Mouse (Mus musculus) left cerebral cortex, adult 18-20 months (tissue): Measurements from ENCODE around the gene Ascc1. TPM values are rescaled to one million over a fixed set of nuclear protein-coding genes. Genes with fewer than 3 reads are reported as not detected.
A peak's percentile ranks its signal among the peaks of the same experiment; 100 is the strongest.

Source experiments
- DNase-seq, 2 experiments: peaks; one replicate each; pipeline ENCODE4 v3.0.0; 2021 to 2022; ENCODE audit warnings: low spot score in 2 of 2, mixed read lengths in 1 of 2
- total RNA-seq, 2 experiments: library from RNA; stranded (reverse); gene quantifications; 2 replicates each; pipeline ENCODE4 v1.2.3; 2021

The Ascc1 gene
- total RNA-seq, 2 experiments from 2014 or later: 14.1 to 14.8 TPM

DNA sequence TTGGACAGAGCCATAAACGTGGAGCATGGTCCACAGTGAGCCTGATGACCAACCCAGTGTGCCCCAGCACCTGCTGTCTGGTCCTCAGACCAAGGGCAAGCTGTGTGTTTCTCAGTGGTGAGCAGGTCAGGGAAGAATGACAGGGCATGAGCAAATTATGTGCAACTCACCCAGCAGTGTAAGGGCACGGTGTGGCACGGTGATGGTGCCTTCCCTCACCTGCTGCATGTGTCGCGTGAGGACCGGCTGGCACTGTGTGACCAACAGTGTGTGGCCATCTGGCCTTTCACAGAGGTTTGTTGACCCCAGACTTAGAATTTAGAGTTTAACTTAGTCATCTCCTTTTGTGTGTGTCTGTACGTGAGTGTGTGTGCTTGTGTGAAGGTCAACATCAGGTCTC lies 74.6 kb downstream of the Ascc1 start:
- no peak for DNase-seq

DNA sequence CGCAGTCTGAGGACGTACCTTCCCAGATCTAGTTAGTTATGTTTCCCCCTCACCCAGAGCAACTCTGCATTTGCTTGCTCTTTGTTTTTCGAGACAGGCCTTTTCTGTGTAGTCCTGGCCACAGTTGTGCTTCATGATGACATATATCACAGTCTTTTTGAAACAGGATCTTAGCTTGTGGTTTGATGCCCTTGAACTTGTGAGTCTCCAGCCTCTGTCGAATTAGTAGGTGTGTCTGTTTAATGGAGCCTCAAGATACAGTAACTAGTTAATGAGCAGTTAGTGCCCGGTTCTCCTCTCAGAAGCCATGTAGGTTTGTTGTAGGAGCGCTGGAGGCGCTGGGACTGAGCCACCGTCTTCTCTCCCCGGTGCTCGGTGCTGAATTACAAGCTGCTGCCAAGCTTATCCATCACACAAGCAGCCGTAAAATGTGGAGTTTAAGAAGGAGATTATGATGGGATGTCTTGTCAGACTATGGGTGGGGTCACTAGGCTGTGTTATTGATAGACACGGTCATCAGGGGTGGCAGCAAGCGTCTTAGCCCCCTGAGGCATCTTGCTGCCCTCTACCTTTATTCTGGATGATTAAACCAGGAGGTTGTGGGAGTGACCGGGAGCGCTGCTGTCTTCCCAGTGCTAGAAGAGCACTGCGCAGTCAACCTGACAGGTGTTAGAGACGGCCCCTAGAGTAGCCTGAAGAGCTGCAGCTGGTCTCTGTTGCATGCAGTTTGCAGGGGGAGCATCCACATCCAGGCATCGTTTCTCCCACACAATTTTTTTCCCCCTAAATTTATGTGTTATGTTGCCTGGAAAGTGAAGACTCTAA lies 75.3 kb downstream of the Ascc1 start:
- no peak for DNase-seq

DNA sequence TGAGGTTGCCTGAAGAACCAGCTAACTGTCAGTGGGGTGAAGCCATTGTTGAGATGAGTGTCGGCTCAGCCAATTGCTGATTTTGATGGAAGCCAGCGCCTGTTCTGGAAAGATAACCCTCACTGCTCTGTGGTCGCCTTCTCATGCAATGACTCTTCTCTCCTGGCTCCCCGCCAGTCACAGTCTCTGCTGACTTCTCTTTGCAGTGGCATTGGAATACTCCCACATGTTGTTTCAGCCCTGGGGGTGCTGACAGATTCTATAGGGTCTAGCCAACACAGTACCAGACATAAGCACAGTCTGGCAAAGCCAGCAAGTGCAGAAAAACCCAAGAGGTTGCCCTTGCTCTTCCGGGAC lies 75.9 kb downstream of the Ascc1 start:
- DNase-seq: peak; percentile 25 to 58

DNA sequence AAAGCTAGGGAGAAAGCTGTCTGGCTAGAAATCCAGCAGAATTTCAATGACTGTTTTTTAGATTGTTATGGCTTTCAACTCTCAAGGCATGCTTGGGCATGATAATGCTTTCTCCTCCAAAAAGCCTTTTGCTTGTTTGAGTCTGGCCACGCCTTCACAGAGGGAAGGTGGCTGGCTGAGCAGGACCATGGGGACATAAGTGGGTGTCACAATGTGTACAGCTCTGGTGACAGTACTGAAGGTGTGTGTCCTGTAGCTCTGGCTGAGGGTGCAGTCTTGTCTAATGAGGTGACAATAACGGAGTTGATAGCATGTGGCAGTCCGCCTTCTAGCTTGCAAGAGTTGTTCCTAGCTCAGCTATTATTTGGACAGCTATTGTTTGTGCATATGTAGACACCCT lies 77.6 kb downstream of the Ascc1 start:
- DNase-seq: no peak

DNA sequence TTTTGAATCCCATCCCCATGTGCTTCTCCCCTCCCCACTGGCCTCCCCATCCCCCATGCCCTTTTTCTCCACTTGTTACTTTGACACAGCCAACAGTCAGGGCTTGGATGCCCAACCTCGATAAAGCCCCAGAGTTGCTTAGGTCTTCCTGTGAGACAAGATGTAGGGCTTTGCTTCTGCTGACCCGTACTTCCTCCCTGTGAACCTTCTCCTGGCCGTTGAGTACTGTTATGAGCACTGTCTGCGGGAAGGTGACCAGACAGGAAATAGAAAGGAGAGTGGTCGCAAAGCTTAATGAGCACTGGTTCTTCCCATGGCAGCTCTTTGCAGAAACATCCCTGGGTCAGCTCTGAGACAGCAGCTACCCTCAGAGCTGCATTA lies 78.0 kb downstream of the Ascc1 start:
- DNase-seq: no peak

DNA sequence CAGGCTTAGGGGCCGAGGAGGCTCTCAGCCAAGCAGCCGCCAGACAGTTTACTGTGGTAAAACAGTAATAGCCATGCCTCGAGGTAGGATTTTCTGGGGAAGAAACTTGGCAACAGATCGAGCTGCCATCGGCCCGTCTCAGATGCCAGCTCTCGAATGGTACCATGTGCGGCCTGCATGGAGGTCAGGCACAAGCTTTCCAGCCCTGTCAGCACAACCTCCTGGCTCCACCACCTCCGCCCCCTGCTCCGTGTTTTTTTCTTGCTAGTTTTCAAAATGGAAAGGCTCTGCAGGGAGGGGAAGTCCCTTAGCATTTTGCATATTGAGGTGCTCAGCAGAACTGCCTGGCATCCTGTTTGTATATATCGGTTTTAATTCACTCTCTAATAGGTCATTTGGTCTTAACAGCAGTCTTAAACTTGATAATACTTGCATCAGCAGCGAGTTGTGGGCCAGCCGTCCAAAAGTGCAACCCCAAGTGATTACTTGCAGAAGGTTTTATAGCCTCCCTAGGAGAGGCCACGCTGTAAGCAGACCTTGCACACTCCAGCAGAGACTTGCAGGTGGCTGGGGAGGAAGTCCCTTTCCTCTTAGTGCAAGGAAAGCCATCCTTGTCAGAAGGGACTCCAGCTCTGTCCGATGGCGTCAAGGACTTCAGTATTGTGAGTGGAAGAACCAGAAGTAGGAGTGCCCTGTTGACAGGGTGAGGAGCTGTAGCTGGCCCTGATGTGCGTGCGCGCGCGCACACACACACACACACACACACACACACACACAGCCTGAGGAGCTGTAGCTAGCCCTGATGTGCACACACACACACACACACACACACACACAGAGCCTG lies 78.6 kb downstream of the Ascc1 start:
- no peak for DNase-seq

DNA sequence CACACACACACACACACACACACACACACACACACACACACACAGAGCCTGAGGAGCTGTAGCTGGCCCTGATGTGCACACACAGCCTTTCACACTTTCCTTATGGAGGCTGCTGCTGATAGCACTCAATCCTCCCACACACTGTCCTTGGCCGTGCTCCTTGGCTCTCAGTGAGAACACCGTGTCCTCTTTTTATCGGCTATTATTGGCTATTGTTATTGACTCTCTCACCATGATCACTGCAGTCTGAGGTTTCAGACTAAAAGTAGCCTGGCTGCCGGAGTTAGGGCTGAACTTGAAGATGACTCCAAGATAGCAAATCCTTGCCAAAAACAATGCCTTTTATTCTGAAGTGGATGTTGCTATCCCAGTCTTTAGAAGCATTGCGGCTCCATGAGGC lies 79.3 kb downstream of the Ascc1 start:
- DNase-seq: peak; percentile 19 to 42

DNA sequence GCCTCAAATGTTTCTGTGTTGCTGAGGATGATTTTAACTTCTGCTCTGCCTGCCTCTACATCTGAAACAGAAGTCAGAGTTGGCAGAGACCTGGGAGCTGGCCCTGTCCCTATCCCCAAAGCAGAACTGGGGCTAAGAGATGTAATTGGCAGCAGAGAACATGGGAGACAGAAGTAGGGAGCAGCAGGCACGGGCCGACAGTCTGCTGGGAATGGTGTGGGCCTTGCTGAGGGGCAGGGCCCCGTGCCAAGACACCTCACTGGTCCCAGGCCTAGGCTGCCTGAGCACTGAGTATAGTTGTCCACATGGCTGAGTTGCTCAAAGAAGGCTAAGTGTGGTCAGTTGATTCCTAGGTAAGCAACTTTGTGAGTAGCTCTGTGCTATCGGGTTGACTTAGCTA lies 81.5 kb downstream of the Ascc1 start:
- no peak for DNase-seq

DNA sequence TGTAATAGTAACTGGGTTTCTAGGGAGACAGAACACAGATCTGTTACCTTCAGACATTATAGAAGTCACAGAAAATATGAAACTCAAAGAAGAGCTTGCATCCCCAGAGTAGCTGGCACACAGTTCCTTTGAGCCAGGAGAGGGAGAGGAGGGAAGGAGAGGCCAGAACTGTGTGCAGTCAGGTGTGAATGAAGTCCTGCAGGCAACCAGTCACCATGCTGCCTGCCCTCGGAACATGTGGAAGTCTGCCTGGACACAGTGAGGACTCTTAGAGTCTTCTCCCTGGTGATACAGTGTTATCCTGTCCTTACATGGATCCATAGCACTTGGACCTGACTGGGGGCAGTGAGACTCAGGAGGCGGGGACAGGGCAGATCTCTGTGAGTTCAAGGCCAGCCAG lies 89.7 kb downstream of the Ascc1 start:
- no peak for DNase-seq

DNA sequence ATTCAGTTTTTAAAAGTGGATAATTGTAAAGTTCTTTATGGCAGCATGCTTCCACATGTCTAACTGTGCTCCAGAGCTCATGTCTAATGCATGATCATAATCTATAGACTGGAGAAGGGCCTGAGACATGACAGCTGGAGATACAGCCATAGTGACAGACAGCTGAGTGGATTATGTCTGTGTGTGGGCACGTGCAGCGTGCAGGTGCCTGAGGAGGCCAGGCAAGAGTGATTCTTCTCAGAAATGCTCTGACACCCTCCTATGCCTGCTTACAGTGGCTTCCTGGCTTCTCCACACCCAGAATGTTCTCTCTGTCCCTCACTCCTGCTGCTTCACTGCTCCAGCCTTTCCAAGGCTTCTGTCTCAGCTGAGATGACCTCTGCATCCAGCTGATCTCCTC lies 91.1 kb downstream of the Ascc1 start:
- DNase-seq: no peak

DNA sequence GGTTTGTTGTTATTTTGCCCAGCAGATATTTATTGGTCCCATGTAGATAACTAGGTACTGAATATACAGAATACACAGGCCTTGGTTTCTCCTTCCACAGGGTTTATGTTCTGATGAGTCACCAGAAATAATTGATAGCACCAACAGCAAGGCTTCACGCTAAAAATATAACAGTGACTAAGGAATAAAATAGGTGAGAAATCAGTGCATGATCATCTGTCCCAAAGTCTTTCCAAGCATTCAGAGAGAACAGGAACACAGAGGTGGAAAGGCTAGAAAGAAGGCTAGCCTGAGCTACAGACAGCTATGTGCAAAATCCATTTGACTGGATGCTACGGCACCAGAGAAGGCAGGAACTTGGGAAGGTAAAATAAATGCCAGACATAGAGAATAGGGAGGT lies 93.0 kb downstream of the Ascc1 start:
- no peak for DNase-seq

DNA sequence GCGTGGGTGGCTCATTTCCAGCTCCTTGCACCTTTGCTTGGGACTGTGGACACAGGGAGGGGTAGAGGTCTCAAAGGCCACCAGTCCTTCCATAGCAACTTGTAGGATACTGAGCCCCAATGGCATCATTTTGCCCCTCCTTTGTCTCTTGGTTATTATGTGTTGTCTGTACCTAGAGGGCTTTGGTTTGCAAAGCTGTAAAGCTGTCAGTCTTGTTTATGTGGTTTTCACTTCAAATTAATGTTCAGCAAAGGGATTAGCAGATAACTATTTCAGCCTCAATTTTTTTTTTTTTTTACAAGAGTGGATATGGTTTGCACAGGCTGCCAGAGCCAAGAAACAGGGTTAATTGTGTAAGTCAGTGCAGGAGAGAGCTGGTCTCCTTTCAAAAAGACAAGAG lies 93.7 kb downstream of the Ascc1 start:
- no peak for DNase-seq

DNA sequence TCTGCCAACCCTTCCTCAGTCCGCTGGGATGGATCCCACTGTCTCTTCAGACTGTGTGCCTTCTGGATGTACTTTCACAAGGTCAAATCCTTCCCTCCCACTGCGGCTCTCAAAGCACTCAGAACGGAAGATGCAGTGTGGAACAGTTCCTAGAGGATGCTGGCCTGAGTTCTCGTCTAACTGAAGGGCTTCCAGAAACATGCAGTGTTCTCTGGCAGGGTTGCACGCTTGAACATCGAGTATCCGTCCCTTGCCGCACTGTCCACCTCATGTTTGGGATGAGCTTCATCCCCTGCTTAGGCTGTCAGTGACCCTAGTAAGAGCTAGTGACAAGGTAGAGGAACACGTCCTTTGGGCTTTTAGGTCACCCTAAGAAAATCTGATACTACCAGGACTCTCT lies 94.5 kb downstream of the Ascc1 start:
- DNase-seq: no peak

DNA sequence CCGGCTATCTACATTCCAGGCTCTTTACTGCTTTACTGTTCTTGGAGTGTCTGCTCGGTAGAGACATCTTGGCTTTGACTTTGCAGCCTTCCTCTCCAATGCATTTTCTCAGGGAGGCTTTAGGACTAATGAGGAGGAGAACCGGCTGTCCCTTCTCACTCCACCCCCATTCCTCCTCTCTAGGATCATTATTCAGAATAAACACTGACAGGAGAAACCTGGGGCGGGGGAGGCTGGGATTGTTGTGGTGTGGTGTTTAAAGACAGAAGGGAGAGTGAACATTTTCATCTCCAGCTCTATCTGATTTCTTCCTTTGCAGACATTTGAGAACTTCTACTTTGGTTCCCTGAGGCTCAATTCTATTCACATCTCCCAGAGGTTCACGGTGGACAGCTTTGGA lies 95.2 kb downstream of the Ascc1 start:
- no peak for DNase-seq

DNA sequence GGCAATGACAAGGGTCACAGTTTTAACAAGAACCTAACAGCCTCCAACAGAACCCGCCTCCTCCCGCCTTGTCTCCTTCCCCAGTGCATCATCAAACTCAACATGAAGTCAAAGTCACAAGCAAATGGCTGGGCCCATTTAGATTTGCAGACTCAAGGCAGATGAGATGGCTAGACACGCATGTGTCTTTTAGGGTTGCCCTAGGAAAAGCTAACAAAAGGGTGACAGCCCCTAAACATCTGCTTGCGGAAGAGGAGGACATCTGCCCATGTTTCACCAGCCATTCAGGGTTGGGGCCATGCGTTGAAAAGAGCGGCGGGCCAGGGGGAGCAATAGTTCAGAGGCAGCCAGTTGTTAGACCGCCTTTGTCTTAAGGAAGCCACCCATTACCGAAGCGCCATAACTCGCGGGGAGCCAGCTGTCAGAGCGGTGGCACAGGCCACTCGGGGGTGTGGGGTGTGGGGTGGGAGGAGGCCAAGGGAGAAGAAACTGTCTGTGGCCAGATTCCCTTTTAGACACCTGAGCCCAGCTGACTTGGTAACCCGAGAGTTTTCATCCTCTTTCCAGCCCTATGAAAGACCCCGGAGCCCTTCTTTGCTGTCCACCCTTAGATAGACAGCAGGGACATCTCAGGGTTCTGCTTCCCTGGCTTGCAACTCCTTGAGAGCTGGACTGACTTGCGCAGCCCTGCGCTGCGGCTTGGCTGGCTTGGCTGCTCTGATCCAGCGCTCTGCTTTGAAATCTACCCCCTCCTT lies 103.0 kb downstream of the Ascc1 start:
- DNase-seq: no peak

DNA sequence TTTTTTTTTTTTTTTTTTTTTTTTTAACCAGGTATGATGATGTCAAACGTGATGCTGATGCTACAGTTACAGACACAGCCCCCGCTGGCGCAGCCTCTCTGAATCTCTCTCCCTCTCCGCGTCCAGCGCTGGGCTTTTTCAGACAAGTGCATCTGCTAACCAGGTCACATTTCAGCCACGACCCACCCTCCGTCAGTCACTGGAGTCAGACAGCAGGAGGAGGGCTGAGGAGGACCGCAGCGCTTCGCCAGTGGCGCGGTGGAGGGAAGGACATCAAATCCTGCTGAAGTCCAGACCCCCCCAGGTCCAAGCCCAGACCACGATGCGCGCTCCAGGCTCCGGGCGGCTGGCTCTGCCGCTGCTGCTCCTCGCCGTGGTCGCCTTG lies 103.5 kb downstream of the Ascc1 start, which contains the start of gene Spock2:
Gene Spock2, plus strand, starts transcription at position 74 of the 385 bp plus-strand sequence.
- DNase-seq: peak; percentile 75 to 81

DNA sequence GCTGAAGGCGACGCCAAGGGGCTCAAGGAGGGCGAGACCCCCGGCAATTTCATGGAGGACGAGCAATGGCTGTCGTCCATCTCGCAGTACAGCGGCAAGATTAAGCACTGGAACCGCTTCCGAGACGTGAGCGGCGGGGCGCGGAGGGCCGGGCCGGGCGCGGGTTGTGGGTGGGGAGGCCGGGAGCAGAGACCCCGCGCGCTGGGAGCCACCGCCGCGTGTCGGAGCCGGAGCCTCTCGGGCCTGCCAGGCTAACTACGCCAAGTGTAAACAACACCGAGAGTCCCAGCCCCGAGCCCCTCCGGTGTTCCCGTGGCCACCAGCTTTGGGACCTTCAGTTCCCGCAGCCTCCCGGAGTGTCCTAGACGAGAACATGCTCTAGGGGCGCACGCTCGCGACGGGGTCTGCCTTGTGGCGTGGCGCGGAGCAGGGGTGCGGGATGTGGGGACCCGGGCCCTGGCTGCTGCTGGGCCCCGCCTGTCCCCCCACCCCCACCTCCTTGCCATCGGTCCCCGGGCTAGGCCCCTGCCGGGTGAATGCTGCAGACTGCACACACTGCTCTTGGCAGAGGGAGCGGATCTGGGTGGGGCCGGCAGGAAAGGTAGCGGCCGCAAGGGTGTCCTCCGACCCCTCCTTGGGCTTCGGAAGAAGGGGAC lies 104.1 kb downstream of the Ascc1 start:
- DNase-seq: peak; percentile 43 to 47

DNA sequence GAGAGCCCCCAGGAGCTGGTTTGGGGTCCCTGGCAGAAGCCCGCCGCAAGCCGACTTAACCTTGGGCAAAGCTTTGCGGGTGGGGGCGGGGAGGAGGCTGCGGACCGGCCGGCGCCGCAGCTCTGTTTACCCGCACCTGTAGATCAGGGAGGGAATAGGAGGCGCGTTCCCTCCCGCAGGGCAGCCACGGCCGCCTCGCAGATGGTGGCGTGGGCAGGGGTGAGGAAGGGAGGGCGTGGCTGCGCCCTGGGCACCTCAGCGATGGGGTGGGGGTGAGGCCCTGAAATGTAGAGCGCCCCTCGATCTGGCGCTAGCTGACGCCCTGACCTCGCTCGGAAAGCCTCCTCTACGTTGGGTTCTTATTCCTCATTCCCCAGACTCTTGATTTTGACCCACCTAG lies 104.8 kb downstream of the Ascc1 start:
- DNase-seq: peak; percentile 48 to 52

DNA sequence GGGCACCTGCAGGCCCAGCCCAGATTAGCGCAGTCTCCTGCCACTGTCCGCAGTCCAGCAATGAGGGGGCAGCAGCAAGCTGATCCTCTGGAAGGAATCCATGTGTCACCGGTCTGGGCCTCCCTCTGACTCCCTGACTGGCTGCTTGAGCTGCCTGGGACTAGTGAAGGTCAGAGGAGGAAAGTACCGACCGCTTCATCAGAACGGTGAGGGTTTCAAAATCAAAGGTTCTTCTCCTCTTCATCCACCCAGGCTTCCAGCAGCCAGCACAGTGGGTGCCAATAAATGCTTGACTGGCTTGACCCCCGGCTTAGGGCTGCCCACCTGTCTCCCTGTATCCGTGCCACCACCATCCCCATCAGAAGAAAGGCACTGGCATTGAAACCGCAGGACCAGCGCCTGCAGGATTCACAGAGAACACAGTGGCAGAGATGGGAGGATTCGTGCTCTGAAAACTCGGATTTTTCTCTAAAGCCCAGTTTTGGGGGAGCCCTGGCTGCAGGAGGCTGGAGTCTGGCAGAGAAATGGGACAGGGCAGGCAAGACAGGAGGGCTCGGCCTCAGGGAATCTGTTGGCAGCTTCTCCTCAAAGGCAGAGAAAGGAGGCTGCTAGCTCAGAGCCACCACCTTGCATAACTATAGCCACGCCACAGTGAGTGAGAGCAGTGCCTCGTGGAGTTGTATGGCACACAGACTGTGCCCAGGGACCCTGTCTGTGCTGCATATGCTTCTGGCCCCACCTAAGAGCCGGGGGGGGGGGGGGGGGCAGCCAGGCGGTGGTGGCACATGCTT lies 105.9 kb downstream of the Ascc1 start:
- DNase-seq: peak in 1 of 2 experiments; percentile 45

DNA sequence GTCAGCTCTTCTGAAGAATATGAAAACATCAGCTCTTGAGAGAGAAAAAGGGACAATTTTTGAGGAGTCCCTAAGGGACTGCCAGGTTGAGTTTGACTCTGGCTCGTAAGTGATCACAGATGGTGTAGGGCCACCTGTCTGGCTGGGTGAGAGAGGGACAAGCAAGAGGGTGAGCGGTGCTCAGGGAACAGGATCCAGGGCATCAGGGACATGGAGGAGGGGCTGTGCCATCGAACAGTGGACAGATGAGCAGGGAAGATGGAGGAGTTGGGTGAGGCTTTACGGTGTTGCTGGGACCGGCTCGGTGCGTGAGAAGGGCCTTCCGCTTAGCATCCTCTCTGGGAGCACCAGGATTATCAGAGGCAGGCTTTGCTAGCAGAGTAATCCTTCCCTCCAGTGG lies 106.7 kb downstream of the Ascc1 start:
- no peak for DNase-seq
